Mouse (Mus musculus) embryonic facial prominence, embryonic 11.5 days (tissue): ENCODE results near the gene Krt25. TPM values are rescaled to one million over a fixed set of nuclear protein-coding genes. Genes with fewer than 3 reads are reported as not detected.

Source experiments
- ATAC-seq: fragments of 200-750 bp; cut with Nextera tagmentation; replicated peaks from 2 replicates; pipeline ENCODE4 v1.8.0; 2017; ENCODE audit warnings: low read depth; ENCODE audit not compliant: insufficient number of reproducible peaks, low FRiP score, low TSS enrichment
- DNase-seq: peaks from one replicate; pipeline ENCODE4 v3.0.0-alpha.2; 2015; ENCODE audit warnings: low spot score
- H3K27ac ChIP-seq: fragments of 300-500 bp; sonication (generic); replicated peaks from 2 replicates; pipeline ENCODE4 v1.5.1; 2014; ENCODE audit warnings: mild to moderate bottlenecking, low read depth, low read length, control low read depth
- H3K27me3 ChIP-seq: fragments of 300-500 bp; sonication (generic); 2 replicates; pipeline ENCODE4 v1.6.1; 2014; ENCODE audit warnings: mild to moderate bottlenecking, low read length, moderate library complexity, mixed read lengths; ENCODE audit not compliant: control insufficient read depth, insufficient read depth
- H3K36me3 ChIP-seq: fragments of 300-500 bp; sonication (generic); replicated peaks from 2 replicates; pipeline ENCODE4 v1.6.1; 2014; ENCODE audit warnings: low read depth, mild to moderate bottlenecking, low read length, moderate library complexity, mixed read lengths; ENCODE audit not compliant: control insufficient read depth, insufficient read depth
- H3K4me1 ChIP-seq: fragments of 300-500 bp; sonication (generic); 2 replicates; pipeline ENCODE4 v1.6.1; 2014; ENCODE audit warnings: low read length, mixed read lengths; ENCODE audit not compliant: control insufficient read depth, insufficient read depth
- H3K4me2 ChIP-seq: fragments of 300-500 bp; sonication (generic); 2 replicates; pipeline ENCODE4 v1.6.1; 2014; ENCODE audit warnings: low read depth, mild to moderate bottlenecking, control low read depth, low read length, moderate library complexity
- H3K4me3 ChIP-seq: fragments of 300-500 bp; sonication (generic); 2 replicates; pipeline ENCODE4 v1.5.1; 2014; ENCODE audit warnings: low read depth, low read length, control low read depth
- H3K9ac ChIP-seq: fragments of 300-500 bp; sonication (generic); replicated peaks from 2 replicates; pipeline ENCODE4 v1.6.1; 2014; ENCODE audit warnings: mild to moderate bottlenecking, control low read depth, low read length
- H3K9me3 ChIP-seq: fragments of 300-500 bp; sonication (generic); replicated peaks from 2 replicates; pipeline ENCODE4 v1.6.1; 2016; ENCODE audit warnings: mild to moderate bottlenecking, low read length, inconsistent platforms, mixed read lengths; ENCODE audit not compliant: control insufficient read depth
- WGBS: fragments of 180-500 bp; shearing (Covaris S2); extraction: QIAGEN DNeasy Blood & Tissue Kit; methylation state at CpG from one replicate; pipeline ENCODE4 v1.1.7; 2014; 5-methylcytosine and 5-hydroxymethylcytosine counted together
- polyA plus RNA-seq: library from polyadenylated mRNA; unstranded; fragments of >200 nt; fragmentation: Nextera tagmentation; extraction: Ambion mirVana; gene quantifications from 2 replicates; pipeline ENCODE4 v1.2.1, GENCODE M21; 2014

Krt25 gene
- polyA plus RNA-seq, 1 experiment from 2014 or later = not detected

- DNase-seq (no peak), ATAC-seq (no peak)
- 92% methylated on average over 11 of the region's 11 CpGs for WGBS
- Histone ChIP-seq H3K27ac (no peak within 1 kb of the TSS), H3K4me3 (no peak within 1 kb of the TSS), H3K27me3 (no peaks in the 10 kb centered on the region), H3K9me3 (no peaks in the 10 kb centered on the region), H3K4me2 (no peak within 1 kb of the TSS), H3K9ac (no peak within 1 kb of the TSS), H3K4me1 (no peaks in the 10 kb centered on the region), H3K36me3 (no peaks in the 10 kb centered on the region)
Observed at GRCm38 (mm10) chr11:99337866-99338265, 15.1 kb upstream of the Krt25 start, which contains the start of gene Krt26. Gene Krt26 (minus strand): TSS chr11:99337966.

DNA sequence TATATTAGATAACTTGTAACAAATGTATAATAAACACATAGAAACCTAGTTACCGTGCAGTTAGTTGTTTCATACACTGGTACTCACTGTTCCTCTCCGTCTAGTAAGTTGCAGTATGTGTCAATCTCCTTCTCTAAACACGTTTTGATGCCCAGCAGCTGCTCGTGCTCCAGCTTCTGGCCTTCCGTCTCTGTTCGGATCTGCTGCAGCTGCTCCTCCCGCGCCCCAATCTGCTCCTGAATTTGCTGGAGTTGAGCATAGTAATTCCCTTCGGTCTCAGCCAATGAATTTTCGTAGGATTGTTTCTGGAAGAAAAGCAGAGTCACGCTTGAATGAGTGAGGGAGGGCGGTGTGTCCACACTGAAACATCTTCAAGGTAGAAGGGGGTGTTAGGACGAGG, 10.7 kb upstream of the Krt25 start:
- DNase-seq (no peak), ATAC-seq (no peak)
- no peak overlapping the region for H3K9ac ChIP-seq
- H3K4me1 ChIP-seq = no peaks in the 10 kb centered on the region
- no peak overlapping the region for H3K4me3 ChIP-seq
- no peaks in the 10 kb centered on the region for H3K27me3 ChIP-seq
- no peak overlapping the region for H3K4me2 ChIP-seq
- no peaks in the 10 kb centered on the region for H3K36me3 ChIP-seq
- no peak overlapping the region for H3K27ac ChIP-seq
- WGBS = 75% methylated on average over 13 of the region's 13 CpGs
- no peaks in the 10 kb centered on the region for H3K9me3 ChIP-seq

DNA sequence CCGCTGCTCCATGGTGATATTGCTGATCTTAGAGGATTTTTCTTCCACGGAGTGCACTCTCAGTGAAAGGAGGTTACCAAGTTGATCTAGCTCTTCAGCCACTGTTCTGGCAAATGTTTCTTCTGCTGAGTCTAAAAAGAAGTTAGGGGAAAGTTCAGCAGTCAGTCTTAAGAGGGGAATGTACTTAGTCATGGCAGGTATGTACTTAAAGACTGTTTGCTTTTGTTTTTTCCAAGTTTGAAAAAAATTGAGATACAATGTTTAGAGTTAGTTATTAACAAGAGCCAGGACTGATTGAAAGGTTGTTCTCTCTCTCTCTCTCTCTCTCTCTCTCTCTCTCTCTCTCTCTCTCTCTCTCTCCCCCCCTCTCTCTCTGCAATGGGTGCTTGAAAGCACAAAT, 6.9 kb upstream of the Krt25 start:
- Histone ChIP-seq H3K9ac (no peak overlapping the region), H3K9me3 (no peaks in the 10 kb centered on the region), H3K36me3 (no peaks in the 10 kb centered on the region), H3K27ac (no peak overlapping the region), H3K4me1 (no peaks in the 10 kb centered on the region), H3K27me3 (no peaks in the 10 kb centered on the region), H3K4me3 (no peak overlapping the region), H3K4me2 (no peak overlapping the region)
- ATAC-seq (no peak), DNase-seq (no peak)
- 75% methylated on average over 2 of the region's 2 CpGs for WGBS

DNA sequence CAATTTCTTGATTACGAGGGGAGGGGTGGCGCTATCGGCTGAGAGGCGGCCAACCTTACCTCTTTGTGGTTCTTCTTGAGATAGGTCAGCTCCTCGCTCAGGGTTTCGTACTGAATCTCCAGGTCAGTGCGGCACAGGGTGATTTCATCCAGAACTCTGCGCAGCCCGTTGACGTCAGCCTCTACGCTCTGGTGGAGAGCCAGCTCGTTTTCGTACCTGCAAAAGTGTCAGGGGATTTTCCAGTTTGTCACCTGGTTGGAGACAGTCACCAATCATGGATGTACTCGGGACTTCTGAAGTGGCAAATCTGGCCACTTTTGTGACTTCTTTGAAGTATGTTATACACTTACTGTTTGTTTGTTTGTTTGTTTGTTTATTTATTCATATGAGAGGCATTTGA, 1.7 kb downstream of the Krt25 start:
- Histone ChIP-seq H3K36me3 (no peaks in the 10 kb centered on the region), H3K9me3 (no peaks in the 10 kb centered on the region), H3K4me1 (no peaks in the 10 kb centered on the region), H3K4me2 (no peak overlapping the region), H3K9ac (no peak overlapping the region), H3K4me3 (no peak overlapping the region), H3K27ac (no peak overlapping the region), H3K27me3 (no peaks in the 10 kb centered on the region; the same call in 1 of the 2 replicates)
- 89% methylated on average over 14 of the region's 14 CpGs for WGBS
- ATAC-seq (no peak), DNase-seq (no peak)

DNA sequence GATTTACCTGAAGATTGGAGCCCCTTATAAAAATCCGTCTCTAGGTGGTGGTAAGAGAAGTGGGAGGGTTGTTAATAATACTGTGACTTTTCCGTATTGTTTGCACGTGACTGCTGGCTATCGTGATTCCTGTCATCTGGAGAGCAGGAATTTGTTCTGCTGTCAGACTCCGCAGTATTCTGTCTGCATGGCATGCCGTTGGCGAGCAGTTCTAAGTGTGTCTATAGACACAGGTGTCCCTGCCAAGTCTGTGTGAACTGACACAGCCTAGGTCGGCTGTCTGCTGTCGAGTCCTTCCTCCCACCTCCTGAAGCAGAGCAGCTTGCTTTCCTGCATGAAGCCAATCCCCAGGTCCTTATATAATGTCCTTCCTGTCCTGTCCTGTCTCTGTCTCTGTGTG, 3.6 kb downstream of the Krt25 start:
- H3K4me1 ChIP-seq = no peaks in the 10 kb centered on the region
- H3K9me3 ChIP-seq = no peaks in the 10 kb centered on the region
- 79% methylated on average over 9 of the region's 9 CpGs for WGBS
- no peak overlapping the region for H3K4me3 ChIP-seq
- no peak for DNase-seq
- H3K27me3 ChIP-seq = no peaks in the 10 kb centered on the region; the same call in 1 of the 2 replicates
- ATAC-seq = no peak
- H3K27ac ChIP-seq = no peak overlapping the region
- H3K36me3 ChIP-seq = no peaks in the 10 kb centered on the region
- H3K9ac ChIP-seq = no peak overlapping the region
- H3K4me2 ChIP-seq = no peak overlapping the region

- no peaks in the 10 kb centered on the region for H3K27me3 ChIP-seq
- H3K9ac ChIP-seq = no peak overlapping the region
- no peaks in the 10 kb centered on the region for H3K36me3 ChIP-seq
- no peak for DNase-seq
- no peak overlapping the region for H3K27ac ChIP-seq
- no peak overlapping the region for H3K4me3 ChIP-seq
- WGBS = 69% methylated on average over 8 of the region's 8 CpGs
- no peak overlapping the region for H3K4me2 ChIP-seq
- ATAC-seq = no peak
- H3K9me3 ChIP-seq = no peaks in the 10 kb centered on the region
- no peaks in the 10 kb centered on the region for H3K4me1 ChIP-seq
Observed at GRCm38 (mm10) chr11:99316543-99316942, 6.2 kb downstream of the Krt25 start.

DNA sequence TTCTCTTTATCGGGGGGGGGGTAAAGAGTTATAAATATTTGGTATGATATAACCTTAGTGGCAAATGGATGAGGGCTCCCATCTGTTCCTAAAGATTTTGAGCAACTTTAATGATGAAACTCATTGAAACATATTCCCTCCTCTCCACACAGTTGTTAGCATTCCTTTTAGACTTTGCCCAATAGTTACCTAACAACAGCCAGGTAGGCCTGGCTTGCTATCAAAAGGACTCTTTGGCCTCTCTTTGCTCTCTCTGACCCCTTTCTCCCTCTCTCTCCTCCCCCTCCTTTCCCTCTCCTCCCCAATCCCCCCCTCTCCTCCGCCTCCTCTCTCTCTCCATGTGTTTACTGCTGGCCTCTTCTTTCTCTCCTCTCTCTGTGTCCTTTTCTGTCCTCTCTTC, 8.2 kb downstream of the Krt25 start:
- Histone ChIP-seq H3K27me3 (no peaks in the 10 kb centered on the region), H3K9me3 (no peaks in the 10 kb centered on the region), H3K4me2 (no peak overlapping the region), H3K36me3 (no peaks in the 10 kb centered on the region), H3K4me3 (no peak overlapping the region), H3K4me1 (no peaks in the 10 kb centered on the region), H3K9ac (no peak overlapping the region), H3K27ac (no peak overlapping the region)
- ATAC-seq (no peak), DNase-seq (no peak)
- WGBS = 87% methylated on average over 2 of the region's 2 CpGs

- 80% methylated on average over 1 of the region's 1 CpGs for WGBS
- Histone ChIP-seq H3K27me3 (no peaks in the 10 kb centered on the region), H3K9me3 (no peaks in the 10 kb centered on the region), H3K4me2 (no peak overlapping the region), H3K27ac (no peak overlapping the region), H3K9ac (no peak overlapping the region), H3K4me1 (no peaks in the 10 kb centered on the region), H3K4me3 (no peak overlapping the region), H3K36me3 (no peaks in the 10 kb centered on the region)
- ATAC-seq (no peak), DNase-seq (peak; percentile 72)
Observed at GRCm38 (mm10) chr11:99310882-99311281, 11.9 kb downstream of the Krt25 start.
